Mouse (Mus musculus) hindbrain, embryonic 15.5 days (tissue): Measurements from ENCODE around the gene Mink1. TPM values are rescaled to one million over a fixed set of nuclear protein-coding genes. Genes with fewer than 3 reads are reported as not detected.
"Not testable (repeated sequence)": the region's sequence is repeated elsewhere in the genome, so short reads cannot be mapped to it uniquely, and the experiment has no call there.

ENCODE experiments used
- ATAC-seq: fragments of 200-750 bp; cut with Nextera tagmentation; 2 replicates; pipeline ENCODE4 v1.8.0; 2017; ENCODE audit warnings: low read depth, moderate number of reproducible peaks, moderate TSS enrichment; ENCODE audit not compliant: low FRiP score
- H3K27ac ChIP-seq: fragments of 300-500 bp; sonication (generic); replicated peaks from 2 replicates; pipeline ENCODE4 v1.5.1; 2015; ENCODE audit warnings: mild to moderate bottlenecking, inconsistent platforms
- H3K27me3 ChIP-seq: fragments of 300-500 bp; sonication (generic); 2 replicates; pipeline ENCODE4 v1.6.1; 2015; ENCODE audit warnings: control low read depth, inconsistent platforms
- H3K36me3 ChIP-seq: fragments of 300-500 bp; sonication (generic); 2 replicates; pipeline ENCODE4 v1.6.1; 2015; ENCODE audit warnings: control low read depth, inconsistent platforms
- H3K4me1 ChIP-seq: fragments of 300-500 bp; sonication (generic); replicated peaks from 2 replicates; pipeline ENCODE4 v1.6.1; 2015; ENCODE audit warnings: control low read depth, inconsistent platforms
- H3K4me2 ChIP-seq: fragments of 300-500 bp; sonication (generic); 2 replicates; pipeline ENCODE4 v1.6.1; 2015; ENCODE audit warnings: moderate library complexity, mild to moderate bottlenecking, inconsistent platforms
- H3K4me3 ChIP-seq: fragments of 300-500 bp; sonication (generic); 2 replicates; pipeline ENCODE4 v1.5.1; 2015; ENCODE audit warnings: mild to moderate bottlenecking, inconsistent platforms
- H3K9ac ChIP-seq: fragments of 300-500 bp; sonication (generic); 2 replicates; pipeline ENCODE4 v1.6.1; 2015; ENCODE audit warnings: inconsistent platforms
- H3K9me3 ChIP-seq: fragments of 300-500 bp; sonication (generic); 2 replicates; pipeline ENCODE4 v1.6.1; 2016; ENCODE audit warnings: control low read depth, inconsistent platforms
- WGBS: fragments of 180-500 bp; shearing (Covaris S2); methylation state at CpG from one replicate; pipeline ENCODE4 v1.1.7; 2015; 5-methylcytosine and 5-hydroxymethylcytosine counted together
- polyA plus RNA-seq: library from polyadenylated mRNA; unstranded; fragments of >200 nt; fragmentation: Nextera tagmentation; extraction: Ambion mirVana; gene quantifications from 2 replicates; pipeline ENCODE4 v1.2.1, GENCODE M21; 2015

Gene Mink1
- polyA plus RNA-seq, 1 experiment from 2014 or later, result 20.5 TPM

GRCm38 (mm10) chr11:70526211-70526610 is 36.5 kb upstream of the Mink1 start:
- ATAC-seq, result no peak
- Histone ChIP-seq H3K27me3 (no peaks in the 10 kb centered on the region), H3K4me1 (peaks cover 18% of the 10 kb centered on the region), H3K4me2 (peak overlapping the region; percentile 93), H3K9me3 (no peaks in the 10 kb centered on the region), H3K36me3 (peaks cover 22% of the 10 kb centered on the region), H3K27ac (no peak overlapping the region), H3K9ac (peak overlapping the region; percentile 62), H3K4me3 (peak overlapping the region; percentile 75)
- WGBS, result 91% methylated on average over 12 of the region's 12 CpGs

- Histone ChIP-seq H3K9me3 (no peaks in the 10 kb centered on the region), H3K9ac (no peak overlapping the region), H3K27me3 (no peaks in the 10 kb centered on the region), H3K4me3 (no peak overlapping the region), H3K36me3 (peaks cover 22% of the 10 kb centered on the region), H3K27ac (no peak overlapping the region), H3K4me2 (no peak overlapping the region), H3K4me1 (peaks cover 18% of the 10 kb centered on the region)
- no peak for ATAC-seq
- WGBS, result 92% methylated on average over 7 of the region's 7 CpGs
These were observed 34.1 kb upstream of the Mink1 start for GRCm38 (mm10) chr11:70528610-70529009.

DNA sequence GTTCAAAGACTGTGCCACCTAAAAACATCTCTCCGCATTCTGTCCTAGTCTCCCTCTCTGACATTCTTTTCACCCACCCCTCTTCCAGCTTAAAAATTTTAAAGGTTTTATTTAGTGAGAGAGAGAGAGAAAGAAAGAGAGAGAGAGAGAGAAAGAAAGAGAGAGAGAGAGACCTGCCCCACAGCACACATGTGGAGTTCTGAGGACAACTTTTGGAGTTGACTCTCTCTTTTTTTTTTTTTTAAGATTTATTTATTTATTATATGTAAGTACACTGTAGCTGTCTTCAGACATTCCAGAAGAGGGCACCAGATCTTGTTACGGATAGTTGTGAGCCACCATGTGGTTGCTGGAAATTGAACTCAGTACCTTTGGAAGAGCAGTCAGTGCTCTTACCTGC is 31.6 kb upstream of the Mink1 start:
- H3K4me2 ChIP-seq, H3K9ac ChIP-seq, H3K27ac ChIP-seq, H3K9me3 ChIP-seq, H3K4me3 ChIP-seq, H3K27me3 ChIP-seq, ATAC-seq, H3K4me1 ChIP-seq: not testable (repeated sequence)
- WGBS, result 81% methylated on average over 2 of the region's 2 CpGs
- H3K36me3 ChIP-seq, result peaks cover 22% of the 10 kb centered on the region

DNA sequence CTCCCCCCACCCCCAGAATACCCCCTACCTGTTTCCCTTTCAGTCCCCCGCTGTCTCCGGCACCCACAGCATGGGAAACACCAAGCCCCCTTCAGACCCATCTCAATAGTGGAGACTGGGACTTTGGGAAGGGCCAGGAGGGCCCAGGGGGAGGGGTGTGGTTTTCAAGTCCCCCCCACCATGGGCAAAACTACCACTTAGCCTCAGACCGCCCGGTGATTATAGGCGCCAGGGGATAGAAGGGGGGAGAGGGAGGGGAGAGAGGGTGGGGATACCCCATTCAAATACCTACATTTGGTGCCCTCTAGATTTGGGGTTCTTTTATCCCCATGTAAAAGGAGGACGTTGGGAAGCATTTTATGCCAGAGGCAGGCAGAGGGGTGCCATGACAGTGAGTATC is 29.8 kb upstream of the Mink1 start, which contains the start of gene Gm40193:
Gene Gm40193, minus strand, starts transcription at position 101 of the 400 bp plus-strand sequence.
- Histone ChIP-seq H3K4me1 (no peaks in the 10 kb centered on the region), H3K9ac (no peak within 1 kb of the TSS), H3K27me3 (no peaks in the 10 kb centered on the region), H3K9me3 (no peaks in the 10 kb centered on the region), H3K27ac (no peak within 1 kb of the TSS), H3K36me3 (peaks cover 9% of the 10 kb centered on the region), H3K4me2 (no peak within 1 kb of the TSS), H3K4me3 (no peak within 1 kb of the TSS)
- no peak for ATAC-seq
- WGBS, result 91% methylated on average over 6 of the region's 6 CpGs

GRCm38 (mm10) chr11:70539423-70539822 is 23.3 kb upstream of the Mink1 start:
- no peak for ATAC-seq
- WGBS, result 18% methylated on average over 9 of the region's 9 CpGs
- H3K36me3 ChIP-seq, result no peaks in the 10 kb centered on the region
- H3K27ac ChIP-seq, result no peak overlapping the region
- no peaks in the 10 kb centered on the region for H3K9me3 ChIP-seq
- peak overlapping the region; percentile 60 for H3K9ac ChIP-seq
- no peaks in the 10 kb centered on the region for H3K27me3 ChIP-seq
- H3K4me3 ChIP-seq, result peak overlapping the region; percentile 69
- peak overlapping the region; percentile 82 for H3K4me2 ChIP-seq
- H3K4me1 ChIP-seq, result peaks cover 12% of the 10 kb centered on the region

GRCm38 (mm10) chr11:70539877-70540587 is 22.6 kb upstream of the Mink1 start, which contains the start of gene Pld2:
Gene Pld2, plus strand, starts transcription at chr11:70540064.
- Histone ChIP-seq H3K4me3 (peak within 1 kb of the TSS; percentile 69), H3K9me3 (no peaks in the 10 kb centered on the region), H3K36me3 (no peaks in the 10 kb centered on the region), H3K4me2 (peak within 1 kb of the TSS; percentile 82), H3K27me3 (no peaks in the 10 kb centered on the region), H3K9ac (peak within 1 kb of the TSS; percentile 60), H3K4me1 (peaks cover 12% of the 10 kb centered on the region), H3K27ac (peak within 1 kb of the TSS; percentile 66)
- ATAC-seq, result peak; percentile 93
- WGBS, result under 1% methylated on average over 60 of the region's 65 CpGs

DNA sequence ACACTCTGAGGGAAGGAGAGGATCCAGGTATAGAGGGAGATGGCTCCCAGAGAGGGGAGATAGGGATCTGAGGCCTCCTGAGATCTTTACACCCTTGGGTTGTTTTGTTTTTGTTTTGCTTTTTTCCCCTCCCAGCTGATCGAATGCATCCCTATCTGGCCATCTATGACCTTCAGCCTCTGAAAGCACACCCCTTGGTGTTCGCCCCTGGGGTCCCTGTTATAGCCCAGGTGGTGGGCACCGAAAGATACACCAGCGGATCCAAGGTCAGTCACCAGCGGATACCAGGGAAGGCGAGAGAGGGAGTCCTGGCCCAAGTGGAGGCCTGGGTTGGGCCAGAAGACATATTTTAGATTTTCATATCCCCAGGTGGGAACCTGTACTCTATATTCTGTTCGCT is 21.8 kb upstream of the Mink1 start:
- 85% methylated on average over 7 of the region's 7 CpGs for WGBS
- 0 out of 2 replicates have a peak overlapping the region, but pooled peaks have one; percentile 66 for H3K27ac ChIP-seq
- no peaks in the 10 kb centered on the region for H3K36me3 ChIP-seq
- H3K9ac ChIP-seq, result 0 out of 2 replicates have a peak overlapping the region, but pooled peaks have one; percentile 60
- H3K4me2 ChIP-seq, result peak overlapping the region; percentile 82
- ATAC-seq, result no peak
- H3K9me3 ChIP-seq, result no peaks in the 10 kb centered on the region
- no peaks in the 10 kb centered on the region for H3K27me3 ChIP-seq
- H3K4me1 ChIP-seq, result peaks cover 12% of the 10 kb centered on the region
- H3K4me3 ChIP-seq, result peak overlapping the region; percentile 69

DNA sequence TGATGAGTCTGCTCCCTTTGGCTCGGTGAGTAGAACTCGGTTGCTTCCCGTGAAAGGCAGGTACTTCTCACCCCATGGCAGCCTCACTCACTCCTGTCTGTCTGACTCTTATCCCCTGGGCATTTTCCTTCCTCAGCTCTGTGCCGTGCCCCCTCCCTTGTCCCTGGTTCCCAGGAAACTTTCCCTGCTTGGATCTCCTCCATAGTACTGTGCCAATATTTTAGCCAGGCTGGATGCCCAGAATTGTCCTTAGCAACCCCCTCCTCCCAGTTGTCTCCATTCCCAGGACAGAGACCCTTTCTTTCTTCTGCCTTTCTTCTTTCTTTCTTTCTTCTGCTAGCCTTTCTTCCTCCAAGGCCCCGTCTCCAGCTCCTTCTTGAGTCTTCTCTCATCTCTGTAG is 21.3 kb upstream of the Mink1 start:
- Histone ChIP-seq H3K27me3 (no peaks in the 10 kb centered on the region), H3K27ac (peak overlapping the region; percentile 61; the same call in 1 of the 2 replicates), H3K36me3 (no peaks in the 10 kb centered on the region), H3K4me2 (peak overlapping the region; percentile 82), H3K9me3 (no peaks in the 10 kb centered on the region), H3K4me1 (peaks cover 12% of the 10 kb centered on the region), H3K9ac (no peak overlapping the region), H3K4me3 (peak overlapping the region; percentile 18; the same call in 1 of the 2 replicates)
- peak; percentile 52 for ATAC-seq
- 55% methylated on average over 5 of the region's 5 CpGs for WGBS

GRCm38 (mm10) chr11:70544496-70544895 is 18.2 kb upstream of the Mink1 start:
- Histone ChIP-seq H3K4me3 (no peak overlapping the region), H3K27me3 (no peaks in the 10 kb centered on the region), H3K36me3 (no peaks in the 10 kb centered on the region), H3K9ac (no peak overlapping the region), H3K27ac (no peak overlapping the region), H3K9me3 (no peaks in the 10 kb centered on the region), H3K4me2 (no peak overlapping the region), H3K4me1 (peaks cover 12% of the 10 kb centered on the region)
- ATAC-seq, result no peak
- 75% methylated on average over 7 of the region's 7 CpGs for WGBS

DNA sequence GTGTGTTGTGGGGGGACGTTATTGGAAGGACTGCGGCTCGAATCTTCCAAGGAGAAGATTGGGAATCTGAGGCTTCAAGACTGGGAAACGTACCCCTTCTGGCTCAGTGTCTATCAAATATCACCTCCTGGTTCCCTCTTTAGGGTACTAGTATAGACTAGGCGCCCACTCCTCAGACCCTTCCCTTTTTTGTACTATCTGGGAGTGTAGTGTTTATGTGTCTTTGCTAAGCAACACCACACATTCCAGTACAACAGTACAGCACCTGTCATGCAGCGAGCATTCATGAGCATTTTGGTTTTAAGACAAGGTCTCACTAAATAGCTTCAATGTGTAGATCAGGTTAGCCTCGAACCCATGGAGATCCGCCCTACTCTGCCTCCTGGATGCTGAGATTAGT is 11.2 kb upstream of the Mink1 start:
- no peak for ATAC-seq
- 0 out of 2 replicates have a peak, but pooled peaks cover 4% of the 10 kb centered on the region for H3K36me3 ChIP-seq
- H3K4me2 ChIP-seq, result no peak overlapping the region
- no peaks in the 10 kb centered on the region for H3K27me3 ChIP-seq
- 89% methylated on average over 8 of the region's 8 CpGs for WGBS
- no peak overlapping the region for H3K4me3 ChIP-seq
- no peaks in the 10 kb centered on the region for H3K4me1 ChIP-seq
- H3K27ac ChIP-seq, result no peak overlapping the region
- no peak overlapping the region for H3K9ac ChIP-seq
- no peaks in the 10 kb centered on the region for H3K9me3 ChIP-seq

DNA sequence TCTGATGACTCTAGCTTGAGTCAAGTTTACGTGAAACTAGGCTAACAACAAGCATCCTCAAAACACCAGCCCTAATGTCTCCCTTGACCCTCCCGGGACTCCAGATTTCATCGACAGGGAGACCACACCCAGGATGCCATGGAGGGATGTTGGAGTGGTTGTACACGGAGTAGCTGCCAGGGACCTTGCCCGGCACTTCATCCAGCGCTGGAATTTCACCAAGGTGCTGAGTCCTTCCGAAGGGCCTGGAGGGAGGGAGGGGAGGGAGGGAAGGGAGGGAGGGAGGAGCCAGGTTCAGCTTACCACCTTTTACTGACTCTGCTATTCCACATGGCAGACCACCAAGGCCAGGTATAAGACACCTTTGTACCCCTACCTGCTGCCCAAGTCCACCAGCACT is 8.7 kb upstream of the Mink1 start:
- Histone ChIP-seq H3K4me2 (no peak overlapping the region), H3K36me3 (0 out of 2 replicates have a peak, but pooled peaks cover 8% of the 10 kb centered on the region), H3K4me1 (no peaks in the 10 kb centered on the region), H3K9ac (no peak overlapping the region), H3K4me3 (no peak overlapping the region), H3K27me3 (no peaks in the 10 kb centered on the region), H3K9me3 (no peaks in the 10 kb centered on the region), H3K27ac (no peak overlapping the region)
- no peak for ATAC-seq
- 20% methylated on average over 7 of the region's 7 CpGs for WGBS

GRCm38 (mm10) chr11:70557545-70557944 is 5.1 kb upstream of the Mink1 start:
- Histone ChIP-seq H3K4me3 (no peak overlapping the region), H3K9ac (no peak overlapping the region), H3K9me3 (no peaks in the 10 kb centered on the region), H3K27ac (no peak overlapping the region), H3K36me3 (0 out of 2 replicates have a peak, but pooled peaks cover 8% of the 10 kb centered on the region), H3K27me3 (no peaks in the 10 kb centered on the region), H3K4me2 (no peak overlapping the region), H3K4me1 (peaks cover 8% of the 10 kb centered on the region)
- no peak for ATAC-seq
- WGBS, result 88% methylated on average over 9 of the region's 9 CpGs
